Mouse (Mus musculus) layer of hippocampus, adult 9-11 months (tissue): ENCODE results near the gene Gm9268.
"Not testable (repeated sequence)": the region's sequence is repeated elsewhere in the genome, so short reads cannot be mapped to it uniquely, and the experiment has no call there.

Experiments
- DNase-seq: peaks from one replicate; pipeline ENCODE4 v3.0.0; 2022

Gene Gm9268

GRCm38 (mm10) chr7:43018465-43018864 lies at the start of gene Gm9268:
Gene Gm9268, plus strand, starts transcription at chr7:43018765.
- not testable (repeated sequence) for DNase-seq

DNA sequence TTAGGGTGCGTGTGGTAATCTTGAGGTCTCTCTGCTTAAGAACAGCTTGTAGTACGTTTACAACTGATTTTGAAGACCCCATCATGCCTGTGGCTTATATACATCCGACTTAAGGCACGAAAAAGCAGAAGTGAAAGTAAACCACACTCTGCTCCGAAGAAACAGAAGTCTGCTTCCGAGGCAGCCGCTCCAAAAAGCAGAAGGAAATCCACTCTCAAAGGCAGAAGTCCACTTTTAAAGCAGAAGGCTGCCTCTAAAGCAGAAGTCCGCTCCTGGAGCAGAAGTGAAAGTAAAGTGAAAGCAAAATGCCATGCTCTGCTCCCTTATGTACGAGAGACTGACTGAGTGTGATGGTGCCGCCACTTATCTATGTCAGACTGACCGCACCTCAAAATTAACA lies 38.5 kb upstream of the Gm9268 start:
- DNase-seq = peak; percentile 4

DNA sequence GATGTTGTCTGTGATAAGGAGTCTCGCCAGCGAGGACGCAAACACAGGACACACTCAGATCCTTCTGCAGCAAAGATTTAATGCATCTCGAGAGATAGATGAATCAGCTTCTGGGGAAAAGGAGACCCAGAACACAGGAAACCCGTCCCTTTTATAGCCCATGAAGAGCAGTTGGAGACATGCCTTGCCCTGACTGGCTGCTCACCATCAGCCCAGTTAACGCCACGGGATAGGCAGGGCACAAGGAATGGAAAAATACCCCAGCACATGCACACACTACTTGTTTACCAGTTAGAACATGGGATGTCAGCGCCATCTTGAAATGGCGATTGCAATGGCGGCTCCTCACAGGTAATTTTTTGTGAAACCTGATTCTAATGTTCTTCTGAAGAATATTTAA lies 37.8 kb upstream of the Gm9268 start:
- DNase-seq = no peak

- DNase-seq = no peak
These were observed 59.3 kb downstream of the Gm9268 start for GRCm38 (mm10) chr7:43077831-43078230.
